Mouse (Mus musculus) brain, embryonic 14.5 days (tissue): ENCODE data around the gene Sema4b. TPM values are rescaled to one million over a fixed set of nuclear protein-coding genes. Genes with fewer than 3 reads are reported as not detected.

Experiments
- DNase-seq: peaks from one replicate; pipeline ENCODE4 v3.0.0-alpha.2; 2011; ENCODE audit warnings: low read depth
- CTCF ChIP-seq: fragments of 200-500 bp; IDR thresholded peaks from 2 replicates; pipeline ENCODE4 v1.5.1; 2012; ENCODE audit warnings: inconsistent platforms, mild to moderate bottlenecking, moderate library complexity, borderline replicate concordance; ENCODE audit not compliant: insufficient read depth, insufficient read length; ENCODE audit errors: extremely low read depth
- POLR2A ChIP-seq: fragments of 200-500 bp; IDR thresholded peaks from 2 replicates; pipeline ENCODE4 v1.6.1; 2012; ENCODE audit warnings: mild to moderate bottlenecking, inconsistent platforms, borderline replicate concordance; ENCODE audit not compliant: poor library complexity, insufficient read depth, insufficient read length, severe bottlenecking; ENCODE audit errors: extremely low read depth
- polyA plus RNA-seq: library from polyadenylated mRNA; depleted of rRNA; stranded (reverse); fragments of >200 nt; gene quantifications from 2 replicates; pipeline ENCODE4 v1.2.3, GENCODE M21; 2012

Gene Sema4b
- polyA plus RNA-seq, 1 experiment = 23.6 TPM

DNA sequence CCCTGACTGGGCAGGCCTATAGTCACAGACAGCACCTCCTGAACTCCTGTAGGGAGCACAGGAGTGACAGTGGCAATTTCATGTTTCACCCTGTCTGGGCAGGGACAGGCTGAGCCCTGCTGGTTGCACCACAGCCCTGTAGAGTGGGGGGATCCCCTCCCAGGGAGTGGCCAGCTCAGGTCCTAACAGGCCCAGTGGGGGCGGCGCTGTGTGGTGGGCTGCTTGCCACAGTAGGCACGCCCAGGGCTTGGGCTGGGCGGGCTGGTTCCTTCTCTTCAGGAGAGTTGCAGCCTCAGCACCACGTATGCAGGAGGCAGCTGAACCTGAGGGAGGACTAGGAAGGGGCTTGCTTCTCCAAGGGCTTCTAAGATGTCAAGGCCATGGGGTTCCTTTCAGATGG lies 4.8 kb downstream of the Sema4b start:
- DNase-seq = peak; percentile 70
- TF ChIP-seq CTCF (no peak), POLR2A (no peak)

DNA sequence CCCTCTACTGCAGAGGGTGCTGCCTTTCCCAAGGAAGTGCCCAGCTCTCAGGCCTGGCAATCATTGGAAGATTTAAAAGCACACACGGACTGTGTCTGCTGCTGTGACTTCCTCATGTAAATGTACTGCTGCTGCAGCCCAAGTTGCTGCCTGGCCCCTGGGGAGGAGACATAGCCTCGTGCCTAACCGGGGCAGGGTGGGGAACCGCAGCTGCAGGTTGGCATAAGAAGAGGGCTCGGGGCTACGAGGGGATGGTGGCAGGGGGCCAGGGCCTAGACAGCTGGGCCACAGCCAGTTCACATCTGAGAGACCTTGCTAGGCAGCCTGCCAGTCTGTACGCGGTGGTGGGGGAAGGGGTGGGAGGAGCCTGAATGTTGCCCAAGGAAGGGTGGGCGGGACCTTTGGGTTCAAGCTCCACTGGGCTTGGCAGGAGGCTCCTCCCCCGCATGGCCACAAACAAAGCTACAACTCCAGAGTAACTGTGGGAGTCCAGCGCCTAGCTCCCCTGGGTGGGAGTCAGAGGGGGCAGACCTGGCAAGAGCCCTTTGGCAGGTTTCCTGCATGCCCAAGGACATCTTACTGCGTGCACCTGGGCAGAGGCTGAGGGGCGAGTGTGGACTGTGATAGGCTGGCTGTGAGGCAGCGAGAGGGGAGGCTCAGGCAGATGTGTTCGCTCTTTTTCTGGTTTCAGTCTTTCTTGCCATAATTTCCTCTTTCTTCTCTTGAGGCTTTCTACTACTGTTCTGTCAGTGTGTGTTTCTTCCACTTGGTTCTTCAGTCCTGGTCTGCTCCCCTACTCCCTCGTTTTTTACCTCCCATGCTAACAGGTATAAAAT lies 5.8 kb downstream of the Sema4b start:
- TF ChIP-seq CTCF = no peak
- TF ChIP-seq POLR2A = no peak
- peak; percentile 96 for DNase-seq

DNA sequence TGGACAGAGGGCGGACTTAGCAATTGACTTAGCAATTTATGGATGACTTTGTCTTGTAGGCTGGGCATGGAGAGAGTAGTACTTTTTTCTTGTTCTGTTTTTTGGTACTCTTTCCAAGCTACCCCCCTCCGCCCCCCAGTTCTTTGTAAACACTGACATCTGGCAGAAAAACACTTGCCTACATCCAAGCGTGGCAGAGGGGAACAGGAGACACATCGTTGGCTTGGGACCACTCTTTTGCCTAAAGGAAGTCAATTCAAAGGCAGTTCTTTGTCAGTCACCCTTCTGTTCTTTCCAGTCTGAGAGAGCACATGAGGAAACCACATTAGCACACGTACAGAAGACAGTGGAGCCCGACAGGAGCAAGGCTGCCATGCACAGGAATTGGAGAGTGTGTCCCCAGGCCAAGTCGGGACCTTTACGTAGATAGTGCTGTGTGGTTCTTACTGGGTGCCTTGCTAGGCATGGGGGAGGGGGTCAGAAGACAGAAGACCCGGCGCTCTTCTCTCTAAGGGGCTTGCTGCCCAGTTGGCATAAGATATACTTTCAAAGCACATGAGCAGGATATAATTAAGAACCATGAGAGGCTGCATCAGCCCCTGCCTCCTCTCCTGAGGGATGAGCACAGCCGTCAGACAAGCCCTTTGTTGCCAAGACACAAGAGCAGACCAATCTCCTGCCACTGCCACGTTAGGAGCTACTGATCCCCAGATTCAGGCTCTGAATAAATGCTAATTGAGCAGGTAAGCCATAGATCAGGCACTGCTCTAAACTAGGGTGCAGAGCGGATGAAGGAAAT lies 7.5 kb downstream of the Sema4b start:
- TF ChIP-seq CTCF = no peak
- TF ChIP-seq POLR2A = no peak
- peak; percentile 82 for DNase-seq

DNA sequence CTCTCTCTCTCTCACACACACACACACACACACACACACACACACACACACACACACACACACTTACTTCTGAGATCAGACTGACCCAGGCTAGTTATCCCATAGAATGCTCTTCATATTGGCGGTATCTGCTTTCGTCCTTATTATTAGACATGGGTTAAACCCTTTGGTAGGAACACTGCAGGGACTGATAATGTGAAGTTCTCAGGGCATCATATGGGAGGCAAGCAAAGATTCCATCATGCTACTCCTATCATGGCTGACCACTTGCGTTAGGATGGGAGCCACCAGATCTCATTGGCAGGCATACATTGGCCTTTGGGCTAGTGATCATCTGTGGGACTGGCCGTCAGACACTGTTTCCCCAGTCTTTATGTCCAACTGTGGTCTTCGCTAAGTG lies 8.5 kb downstream of the Sema4b start:
- no peak for TF ChIP-seq CTCF
- TF ChIP-seq POLR2A = no peak
- no peak for DNase-seq

DNA sequence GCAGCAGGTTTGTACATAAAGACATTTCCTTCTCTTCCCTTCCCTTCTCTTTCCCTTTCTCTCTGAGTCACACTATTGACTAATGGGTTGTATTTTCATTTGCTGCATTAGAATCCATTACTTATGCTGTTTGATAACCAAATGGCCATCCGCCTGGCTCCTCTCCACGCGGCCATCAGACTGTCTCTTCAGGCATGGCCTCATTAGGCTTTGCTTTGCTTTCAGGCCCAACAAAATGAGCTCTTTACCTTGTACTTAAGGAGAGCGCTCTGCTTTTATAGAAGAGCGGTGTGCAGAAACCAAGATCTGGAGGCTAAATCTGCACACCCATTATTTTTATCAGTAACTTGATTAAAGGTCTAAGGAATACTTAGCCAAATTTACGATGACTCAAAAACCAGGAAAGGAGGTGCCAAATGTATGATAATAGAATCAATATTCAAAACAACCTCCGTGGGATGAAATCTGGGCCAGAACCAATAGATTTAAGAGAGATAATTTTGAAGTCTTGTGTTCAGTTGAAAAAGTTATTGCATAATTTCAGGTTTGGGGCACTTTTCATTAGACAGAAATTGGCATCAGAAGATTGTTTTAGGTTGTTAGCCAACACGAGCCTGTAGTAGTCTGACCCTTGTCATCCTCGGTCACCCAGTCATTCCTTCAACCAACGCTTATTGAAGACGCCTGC lies 9.1 kb downstream of the Sema4b start:
- DNase-seq = peak; percentile 51
- TF ChIP-seq POLR2A (no peak), CTCF (no peak)

DNA sequence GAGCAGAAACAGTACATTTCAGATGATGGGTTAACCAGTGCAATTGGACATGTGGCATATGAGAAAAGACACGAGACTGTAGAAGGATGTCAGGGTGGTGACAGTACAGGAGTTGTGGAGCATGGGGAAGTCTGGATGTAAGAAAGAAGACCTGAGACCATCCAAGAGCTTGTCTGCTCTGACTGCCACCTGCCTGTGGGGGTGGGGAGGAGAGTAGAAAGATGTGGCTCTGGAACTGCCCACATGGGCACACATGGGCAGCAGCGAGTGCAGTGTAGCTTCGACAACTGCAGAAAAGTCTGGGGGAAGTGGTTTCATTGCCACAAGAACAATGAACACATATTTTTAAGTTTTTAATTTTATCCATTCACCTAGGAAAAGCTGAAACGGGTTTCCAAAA lies 10.7 kb downstream of the Sema4b start:
- TF ChIP-seq POLR2A (no peak), CTCF (no peak)
- DNase-seq = peak; percentile 54

DNA sequence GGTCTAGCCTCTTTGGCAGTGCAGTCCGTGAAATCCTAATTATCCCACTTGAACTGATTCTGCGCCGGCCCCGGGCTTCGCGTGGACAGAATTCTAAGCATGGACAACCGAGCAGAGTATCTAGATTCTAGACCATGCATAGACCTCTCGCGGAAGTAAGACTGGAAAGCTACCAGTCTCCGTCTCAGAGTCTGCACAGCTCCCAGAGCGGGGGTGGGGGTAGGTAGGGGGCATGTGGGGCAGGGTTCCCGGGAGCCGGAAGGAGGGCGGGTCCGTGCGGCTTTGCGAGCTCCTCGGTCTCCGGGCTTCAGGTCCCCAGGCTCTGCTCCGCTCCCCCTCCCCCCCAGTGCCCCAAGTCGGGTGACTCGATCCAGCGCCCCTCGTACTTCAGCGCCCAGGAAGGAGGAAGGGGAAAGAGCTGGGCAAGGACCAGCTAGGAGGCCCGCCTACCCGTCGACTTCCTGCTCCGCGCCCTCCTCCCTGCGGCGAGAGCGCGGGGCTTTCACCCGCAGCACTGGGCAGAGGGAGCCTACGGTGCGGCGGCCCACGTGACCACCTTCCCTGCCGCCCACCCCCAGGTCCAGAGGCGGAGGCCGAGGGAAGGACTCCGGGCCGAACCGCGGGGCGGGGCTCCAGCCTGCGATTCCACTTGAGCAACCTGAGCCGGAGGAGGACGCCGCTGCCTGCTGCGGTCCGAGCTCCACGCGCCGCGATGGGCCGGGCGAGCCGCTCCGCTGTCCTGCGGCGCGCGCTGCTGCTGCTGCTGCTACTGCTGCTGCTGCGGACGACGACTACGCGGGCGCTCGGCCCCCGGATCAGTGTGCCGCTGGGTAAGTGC lies 11.5 kb downstream of the Sema4b start:
- peak; percentile 95 for DNase-seq
- TF ChIP-seq CTCF = no peak
- TF ChIP-seq POLR2A = peak; percentile 54

DNA sequence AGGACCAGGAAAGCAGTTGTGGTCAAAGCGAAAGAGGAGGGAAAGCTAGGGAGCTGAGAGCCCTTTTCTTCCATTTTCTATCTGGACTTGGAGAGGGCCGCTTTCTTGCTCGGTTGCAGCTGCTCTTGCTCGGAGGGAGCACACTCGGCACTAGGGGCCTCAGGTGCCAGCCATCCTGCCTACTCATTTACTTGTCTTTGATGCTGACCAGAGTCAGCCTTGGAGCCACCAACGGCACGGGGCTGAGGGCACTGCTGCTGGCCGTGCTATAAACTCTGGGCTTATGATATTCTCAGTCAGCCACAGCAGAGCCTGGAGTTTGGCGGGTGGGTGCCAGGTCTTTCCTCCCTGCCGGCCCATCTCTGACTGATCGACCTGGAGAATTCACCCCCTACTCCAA lies 12.2 kb downstream of the Sema4b start:
- DNase-seq = no peak
- TF ChIP-seq CTCF (no peak), POLR2A (no peak)

DNA sequence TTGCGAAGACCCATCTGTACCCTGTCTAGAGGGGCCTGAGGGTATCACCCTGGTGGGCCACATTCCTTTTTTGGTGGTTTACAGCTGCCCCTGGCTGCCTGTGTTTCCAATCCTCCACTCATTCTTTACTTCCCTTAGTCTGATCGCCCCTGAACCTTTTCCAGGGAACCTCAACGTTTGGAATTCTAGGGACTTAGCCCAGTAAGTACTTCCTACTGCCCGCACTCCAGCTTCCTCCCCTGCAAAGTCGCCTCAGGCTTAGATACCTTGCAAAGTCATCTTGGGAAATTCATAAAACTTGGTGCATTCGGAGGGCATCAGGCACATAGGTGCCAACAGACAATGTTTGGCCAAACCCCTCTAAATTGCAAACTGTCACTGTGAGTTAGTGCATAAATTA lies 12.6 kb downstream of the Sema4b start:
- no peak for TF ChIP-seq CTCF
- no peak for TF ChIP-seq POLR2A
- no peak for DNase-seq

DNA sequence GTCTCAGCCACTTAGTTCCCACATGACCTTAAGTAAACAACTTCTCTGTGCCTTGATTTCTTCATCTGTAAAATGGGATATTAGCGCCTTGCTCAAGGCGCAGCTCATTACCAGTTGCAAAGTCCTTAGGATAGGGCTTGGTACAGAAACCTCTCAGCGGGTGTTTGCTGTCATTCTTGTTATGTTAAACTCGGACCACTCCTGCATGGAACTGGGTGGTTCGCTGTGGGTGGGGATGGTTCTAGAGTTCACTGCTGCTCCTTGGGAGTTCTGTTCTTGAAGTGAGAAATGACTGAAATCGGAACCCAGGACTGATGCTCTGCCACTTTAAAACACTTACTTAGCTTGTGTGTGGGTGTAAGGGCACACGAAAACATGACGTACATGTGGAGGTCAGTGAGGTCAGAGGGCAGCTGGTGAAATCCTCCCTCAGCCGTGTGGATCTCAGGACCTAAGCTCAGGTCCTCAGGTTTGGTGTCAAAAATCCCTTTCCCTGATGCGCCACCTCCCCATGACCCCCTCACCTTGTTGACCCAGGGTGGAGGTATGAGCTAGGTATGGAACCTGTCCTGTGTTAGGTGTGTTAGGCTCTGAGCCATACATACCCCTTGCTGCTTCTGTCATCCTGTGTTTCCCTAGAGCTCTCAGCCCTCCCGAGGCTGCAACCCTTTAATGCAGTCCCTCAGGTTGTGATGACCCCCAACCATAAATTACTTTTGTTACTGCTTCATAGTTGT lies 13.4 kb downstream of the Sema4b start:
- DNase-seq = no peak
- TF ChIP-seq CTCF = no peak
- TF ChIP-seq POLR2A = no peak

DNA sequence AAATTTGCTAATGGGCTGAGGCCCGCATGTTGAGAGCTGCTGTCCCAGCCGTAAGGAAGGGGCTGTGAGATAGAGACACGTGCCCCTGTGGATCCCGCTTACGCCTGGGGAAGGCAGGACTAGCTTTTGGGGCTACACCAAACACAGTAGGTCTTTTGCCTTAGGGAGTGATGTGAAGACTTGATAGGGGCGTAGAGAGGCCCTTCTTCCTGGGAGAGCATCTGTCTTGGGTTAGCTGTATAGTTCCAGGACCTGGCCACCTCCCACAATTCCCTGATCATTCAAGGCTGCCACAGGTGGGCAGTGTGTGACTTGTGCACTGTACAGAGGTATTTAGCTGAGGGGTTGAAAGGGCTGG lies 13.9 kb downstream of the Sema4b start:
- no peak for TF ChIP-seq POLR2A
- TF ChIP-seq CTCF = no peak
- DNase-seq = no peak

DNA sequence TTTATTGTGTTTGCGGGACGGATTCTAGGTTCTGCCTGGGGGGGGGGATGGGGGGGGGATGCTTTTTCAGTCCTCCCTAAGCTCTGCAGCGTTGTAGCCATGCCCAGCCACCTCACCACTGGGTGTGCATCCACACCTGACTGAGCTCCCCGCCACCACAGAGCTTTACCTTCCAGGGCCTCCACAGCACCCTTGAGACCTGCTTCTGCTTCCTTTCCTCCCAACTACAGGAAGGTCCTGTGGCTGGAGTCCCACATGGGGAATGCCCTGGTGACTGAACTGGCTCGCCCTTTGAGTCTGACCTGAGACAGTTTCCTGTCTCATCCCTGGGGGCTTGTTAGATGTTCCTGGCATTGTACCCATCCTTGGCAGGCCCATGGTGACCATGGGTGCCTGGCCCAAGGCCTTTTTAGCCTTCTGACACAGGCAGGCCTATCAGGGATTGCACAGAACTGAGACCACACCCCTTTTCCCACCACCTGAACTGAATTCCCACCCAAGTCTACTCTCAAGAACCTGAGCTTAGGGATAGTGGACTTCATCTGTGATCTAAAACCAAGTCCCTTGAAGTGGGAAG lies 14.4 kb downstream of the Sema4b start:
- no peak for DNase-seq

More for the DNA sequence above, 14.4 kb downstream of the Sema4b start:
- TF ChIP-seq POLR2A = no peak
- no peak for TF ChIP-seq CTCF
